Mouse (Mus musculus): ENCODE measurements around the gene Cisd3.
"Not testable (repeated sequence)": the region's sequence is repeated elsewhere in the genome, so short reads cannot be mapped to it uniquely, and the experiment has no call there.

Gene Cisd3

DNA sequence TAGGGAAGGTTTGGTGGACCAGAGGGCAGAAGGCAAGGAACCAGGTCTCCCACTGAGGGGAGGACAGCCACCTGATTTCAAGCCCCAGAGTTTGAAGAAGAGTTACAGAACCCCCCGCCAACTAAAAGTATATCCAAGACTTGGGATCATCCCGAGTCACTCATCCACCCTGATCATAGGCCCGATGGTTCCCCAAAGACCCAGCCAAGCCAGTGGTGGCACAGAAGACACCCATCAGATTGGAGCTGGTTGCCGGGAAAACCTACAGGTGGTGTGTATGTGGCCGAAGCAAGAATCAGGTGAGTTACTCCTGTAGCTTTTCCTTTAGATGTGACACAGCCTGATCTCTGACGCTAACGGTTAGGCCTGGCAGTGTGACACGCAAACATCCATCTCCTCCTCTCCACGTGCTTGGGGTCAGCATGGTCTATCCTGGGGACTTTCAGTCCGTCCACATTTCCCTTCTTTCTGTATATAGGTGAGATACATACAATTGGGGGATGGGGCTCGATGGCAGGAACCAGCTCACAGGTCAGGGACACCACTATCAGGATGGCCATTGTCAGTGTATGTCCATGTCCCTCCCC lies 789 bp downstream of the Cisd3 start:
- no peak for DNase-seq (ENCODE audit: low read depth, low spot score)

DNA sequence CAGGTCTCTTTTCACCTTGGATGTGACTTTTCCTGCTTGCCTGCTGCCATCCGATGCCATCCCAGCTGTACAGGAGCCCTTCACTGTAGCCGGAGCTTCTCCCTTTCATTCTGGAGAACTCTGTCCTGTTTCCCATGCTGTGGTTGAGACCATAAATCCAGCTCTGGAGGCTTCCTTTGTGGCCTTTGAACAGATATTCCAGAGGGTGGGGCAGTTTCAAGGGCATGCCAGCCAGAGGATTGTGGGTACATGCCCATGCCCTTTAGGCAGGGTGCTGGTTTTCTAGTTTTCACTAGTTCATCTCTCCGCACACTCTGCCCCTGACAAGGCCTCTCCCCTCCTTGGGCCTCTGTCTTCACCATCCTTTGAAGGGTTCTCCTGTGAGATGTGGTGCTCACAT lies 1.4 kb downstream of the Cisd3 start:
- no peak for DNase-seq (ENCODE audit: low read depth, low spot score)

DNA sequence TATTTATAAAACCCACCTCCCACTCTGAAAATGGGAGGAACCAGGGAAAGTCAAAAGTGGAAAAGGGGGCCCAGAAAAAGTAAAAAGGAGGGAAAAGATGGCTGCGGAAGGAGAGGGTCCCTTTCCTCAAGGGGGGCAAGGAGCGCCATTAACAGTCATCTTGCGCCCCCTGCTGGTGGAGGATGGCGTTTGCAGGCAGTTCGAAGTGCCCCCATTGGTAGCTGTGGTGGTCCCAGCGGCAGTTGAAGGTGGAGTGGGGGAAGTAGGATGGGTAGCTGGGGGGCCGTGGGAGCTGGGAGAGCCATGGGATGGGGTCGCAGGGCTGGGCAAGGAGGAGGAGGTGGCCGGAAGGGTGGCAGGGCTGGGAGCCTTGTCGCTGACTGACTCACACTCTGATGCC lies 4.2 kb downstream of the Cisd3 start:
- DNase-seq (ENCODE audit: low read depth, low spot score): peak; percentile 50

DNA sequence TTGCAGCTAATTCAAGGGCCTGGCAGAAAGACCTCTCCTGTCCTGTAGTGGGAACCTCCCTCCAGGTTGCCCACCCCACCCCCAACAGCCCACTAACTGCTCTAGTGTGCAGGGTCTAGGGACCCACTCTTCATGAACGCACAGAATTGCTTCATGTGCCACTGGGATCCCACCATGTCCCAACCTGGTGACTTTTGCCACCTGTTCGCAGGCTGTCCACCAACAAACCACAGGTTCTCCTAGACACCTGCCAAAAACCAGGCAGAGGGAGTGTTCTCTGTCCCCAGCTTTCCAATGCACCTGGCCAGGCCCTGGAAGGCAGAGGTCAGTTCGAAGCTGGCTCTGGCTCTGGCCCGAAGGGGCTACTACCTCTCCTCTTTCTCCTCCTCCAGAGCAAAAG lies 8.8 kb downstream of the Cisd3 start:
- DNase-seq (ENCODE audit: low read depth, low spot score): no peak

DNA sequence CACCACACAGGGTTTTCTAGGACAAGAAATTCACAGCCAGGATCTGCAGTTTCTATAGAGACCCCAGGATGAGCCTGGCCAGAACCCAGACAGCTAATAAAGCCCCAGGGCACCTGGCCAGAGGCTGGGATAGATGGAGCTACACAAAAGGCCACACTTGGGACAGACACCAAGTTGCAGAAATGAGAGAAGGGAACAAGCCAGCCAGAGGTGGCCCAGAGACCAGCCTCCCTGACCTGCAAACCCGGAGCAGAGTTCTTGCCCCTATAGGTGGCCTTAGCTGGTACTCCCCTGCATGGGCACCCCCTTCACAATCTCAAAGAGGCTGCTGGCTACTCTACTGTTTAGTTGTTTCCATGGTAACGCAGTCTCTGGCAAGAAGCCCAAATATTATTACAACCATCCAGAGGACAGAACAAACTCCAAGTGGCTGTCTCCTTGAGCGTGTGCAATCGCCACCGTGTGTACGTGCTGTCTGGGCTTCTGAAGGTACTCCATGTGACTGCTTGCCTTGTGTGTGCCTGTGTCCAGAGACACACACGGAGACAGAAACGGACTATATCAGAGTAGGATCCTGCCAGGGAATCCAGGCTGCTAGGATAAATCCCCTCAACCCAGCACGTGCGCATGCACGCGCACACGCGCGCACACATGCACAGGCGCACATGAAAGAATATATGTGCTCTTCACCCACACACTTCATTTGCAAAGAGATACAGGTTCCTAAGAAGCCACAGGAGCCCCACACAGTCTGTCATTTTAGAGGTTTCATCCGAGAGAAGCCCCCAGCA lies 9.5 kb downstream of the Cisd3 start:
- no peak for DNase-seq (ENCODE audit: low read depth, low spot score)

DNA sequence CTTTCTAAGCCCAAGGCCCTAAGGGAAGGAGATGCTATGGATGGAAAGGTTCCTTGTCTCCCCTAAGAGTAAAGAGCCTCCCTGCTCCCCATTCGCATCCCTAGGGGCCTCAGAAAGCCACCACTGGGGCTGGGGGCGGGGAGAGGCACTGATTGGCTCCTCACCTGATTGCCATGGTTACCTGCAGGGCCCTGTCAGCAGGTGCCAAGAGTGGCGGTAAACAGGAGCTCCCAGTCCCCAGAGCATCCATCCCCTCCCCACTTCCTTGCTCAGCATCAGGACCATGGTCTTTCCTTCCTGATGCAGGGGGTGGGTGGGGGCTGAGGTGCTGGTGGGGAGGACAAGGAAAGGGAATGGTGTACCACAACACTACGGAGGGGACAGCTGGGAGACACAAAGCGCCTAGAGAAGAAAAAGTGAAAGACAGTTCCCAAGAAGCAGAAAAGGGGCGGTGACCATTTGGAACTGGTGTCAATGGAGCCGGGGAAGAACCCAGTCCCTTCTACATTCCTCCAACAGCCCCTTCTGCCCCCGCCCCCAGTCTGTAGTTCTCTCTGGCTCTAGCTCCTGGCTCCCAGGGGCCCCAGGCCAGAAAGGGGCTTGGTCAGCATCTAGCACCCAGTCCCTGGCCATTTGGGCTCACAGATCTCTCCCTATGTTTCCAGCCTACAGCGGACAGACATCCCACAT lies 10.2 kb downstream of the Cisd3 start:
- DNase-seq (ENCODE audit: low read depth, low spot score): no peak

DNA sequence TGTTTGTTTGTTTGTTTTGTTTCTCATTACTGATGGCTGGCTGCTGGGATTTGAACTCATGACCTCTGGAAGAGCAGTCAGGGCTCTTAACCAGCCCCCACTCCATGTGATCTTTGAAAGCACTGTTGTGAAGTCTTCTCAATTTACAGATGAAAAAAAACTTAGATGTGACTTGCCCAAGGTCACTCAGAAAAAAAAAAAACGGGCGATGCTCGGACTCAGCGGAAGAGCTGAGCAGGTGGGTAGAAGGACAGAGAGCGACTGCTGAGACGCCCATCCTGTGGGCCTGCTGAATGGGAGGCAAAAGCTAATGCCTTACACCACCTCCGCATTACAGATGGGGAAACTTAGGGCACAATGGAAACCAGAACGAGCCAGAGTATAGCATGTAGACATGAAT lies 11.0 kb downstream of the Cisd3 start:
- no peak for DNase-seq (ENCODE audit: low read depth, low spot score)

DNA sequence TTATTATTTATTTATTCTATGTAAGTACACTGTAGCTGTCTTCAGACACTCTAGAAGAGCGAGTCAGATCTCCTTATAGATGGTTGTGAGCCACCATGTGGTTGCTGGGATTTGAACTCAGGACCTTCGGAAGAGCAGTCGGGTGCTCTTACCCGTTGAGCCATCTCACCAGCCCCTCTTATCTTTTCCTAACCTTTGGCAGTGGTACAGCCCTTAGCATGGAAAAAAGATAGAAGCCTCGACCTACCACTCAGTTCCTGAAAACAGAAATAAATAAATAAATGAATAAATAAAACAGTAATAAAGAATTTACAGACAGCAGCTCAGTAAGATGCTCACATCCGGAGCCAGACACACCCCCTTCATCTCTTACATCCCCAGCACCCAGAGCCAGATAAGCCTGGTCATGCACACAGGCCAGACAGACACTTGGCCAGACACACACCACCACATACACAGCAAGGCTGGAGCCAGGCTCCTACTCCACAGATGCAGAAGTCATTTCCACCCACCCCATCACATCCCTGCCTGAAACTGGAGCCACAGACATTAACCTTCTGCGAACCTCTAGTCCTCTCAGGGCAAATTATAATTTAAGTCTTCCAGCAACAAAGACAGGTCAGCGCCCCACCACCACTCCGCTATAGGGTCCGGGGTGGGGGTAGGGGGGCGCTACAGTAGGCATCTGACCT lies 11.7 kb downstream of the Cisd3 start:
- no peak for DNase-seq (ENCODE audit: low read depth, low spot score)

DNA sequence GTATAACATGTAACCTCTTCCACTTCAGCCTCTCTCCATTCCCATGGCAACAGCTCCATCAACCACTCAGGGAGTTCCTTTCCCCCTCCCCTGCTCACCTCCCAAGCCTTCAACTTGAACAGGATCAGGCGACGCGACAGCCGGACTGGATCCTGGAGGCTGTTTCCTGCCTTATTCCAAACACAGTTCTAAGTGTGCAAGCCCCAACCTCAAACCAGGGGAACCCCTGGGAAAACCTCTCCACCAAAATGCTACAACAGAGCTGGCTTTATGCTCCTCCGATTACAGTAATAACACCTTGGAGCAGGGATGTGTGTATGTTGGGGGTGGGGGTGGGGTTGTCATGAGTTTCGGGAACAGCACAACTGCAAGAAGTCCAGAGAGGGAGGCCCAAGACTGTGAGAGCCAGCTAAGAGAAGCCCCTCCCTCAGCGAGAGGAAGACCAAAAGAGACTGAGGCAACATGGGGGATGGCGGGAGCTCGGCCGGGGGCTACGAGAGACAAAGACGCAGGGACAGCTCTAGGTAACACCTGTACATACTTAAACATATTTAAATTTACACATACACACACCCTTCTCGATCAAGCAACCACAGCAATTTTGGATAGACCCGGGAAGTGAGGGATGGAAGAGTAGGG lies 12.4 kb downstream of the Cisd3 start:
- DNase-seq (ENCODE audit: low read depth, low spot score): no peak

DNA sequence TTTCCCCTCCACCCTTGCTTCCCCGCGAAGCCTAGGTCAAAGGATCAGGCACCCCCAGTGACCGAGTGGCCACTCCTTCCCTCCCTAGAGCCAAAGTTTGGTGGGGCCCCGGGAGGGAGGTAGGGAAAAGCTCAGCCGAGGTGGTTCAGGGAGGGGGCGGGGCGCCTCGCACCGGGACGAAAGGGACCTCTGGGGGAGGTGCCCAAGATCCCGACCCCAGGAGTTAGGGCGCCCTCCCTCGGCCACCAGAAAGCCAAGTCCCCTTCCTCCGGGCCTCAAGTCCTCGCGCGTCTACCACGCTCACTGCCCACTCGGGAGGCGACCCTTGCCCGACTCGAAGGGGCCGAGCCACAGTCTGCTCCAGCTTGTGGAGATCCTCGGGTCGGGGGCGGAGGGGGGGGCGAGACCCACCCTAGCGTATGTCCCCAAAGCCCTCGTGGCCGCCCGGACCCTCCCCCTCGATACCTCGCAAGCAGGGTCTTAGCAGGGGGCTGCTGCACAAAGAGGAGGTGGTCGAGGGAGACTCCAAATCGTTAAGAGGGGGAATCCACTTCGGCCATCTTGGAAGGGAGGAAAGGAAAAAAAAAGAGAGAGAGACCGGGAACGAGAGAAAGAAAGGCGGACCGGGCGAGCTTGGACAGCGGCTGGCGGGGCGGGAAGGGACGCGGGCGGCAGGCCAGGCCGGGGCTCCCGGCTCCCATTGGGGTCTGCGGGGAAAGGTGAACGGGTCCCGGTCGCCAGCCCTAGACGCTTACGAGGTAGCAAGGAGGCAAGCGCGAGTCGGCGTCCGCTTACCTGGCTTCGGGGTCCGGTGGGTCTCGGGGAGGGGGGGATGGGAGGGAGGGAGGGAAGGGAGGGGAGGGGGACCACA lies 13.3 kb downstream of the Cisd3 start:
- peak; percentile 84 for DNase-seq (ENCODE audit: low read depth, low spot score)

DNA sequence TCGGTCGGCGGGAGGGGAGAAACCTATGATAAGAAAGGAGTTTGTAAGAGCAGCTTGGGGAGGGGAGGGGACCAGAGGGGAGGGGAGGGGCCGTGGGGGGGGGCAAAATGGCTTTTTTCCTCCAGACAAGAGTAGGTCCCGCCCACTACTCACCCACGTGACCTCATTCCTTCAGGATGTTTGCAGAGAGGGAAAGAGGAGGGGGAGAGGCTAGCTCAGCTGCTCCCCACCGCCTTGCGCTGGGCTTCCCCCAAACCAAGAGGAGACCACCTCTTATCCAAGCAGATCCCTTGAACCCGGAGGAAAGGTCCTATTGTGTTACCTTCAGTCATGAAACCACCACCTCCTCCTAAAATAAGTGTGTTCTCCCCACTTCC lies 14.0 kb downstream of the Cisd3 start:
- no peak for DNase-seq (ENCODE audit: low read depth, low spot score)

DNA sequence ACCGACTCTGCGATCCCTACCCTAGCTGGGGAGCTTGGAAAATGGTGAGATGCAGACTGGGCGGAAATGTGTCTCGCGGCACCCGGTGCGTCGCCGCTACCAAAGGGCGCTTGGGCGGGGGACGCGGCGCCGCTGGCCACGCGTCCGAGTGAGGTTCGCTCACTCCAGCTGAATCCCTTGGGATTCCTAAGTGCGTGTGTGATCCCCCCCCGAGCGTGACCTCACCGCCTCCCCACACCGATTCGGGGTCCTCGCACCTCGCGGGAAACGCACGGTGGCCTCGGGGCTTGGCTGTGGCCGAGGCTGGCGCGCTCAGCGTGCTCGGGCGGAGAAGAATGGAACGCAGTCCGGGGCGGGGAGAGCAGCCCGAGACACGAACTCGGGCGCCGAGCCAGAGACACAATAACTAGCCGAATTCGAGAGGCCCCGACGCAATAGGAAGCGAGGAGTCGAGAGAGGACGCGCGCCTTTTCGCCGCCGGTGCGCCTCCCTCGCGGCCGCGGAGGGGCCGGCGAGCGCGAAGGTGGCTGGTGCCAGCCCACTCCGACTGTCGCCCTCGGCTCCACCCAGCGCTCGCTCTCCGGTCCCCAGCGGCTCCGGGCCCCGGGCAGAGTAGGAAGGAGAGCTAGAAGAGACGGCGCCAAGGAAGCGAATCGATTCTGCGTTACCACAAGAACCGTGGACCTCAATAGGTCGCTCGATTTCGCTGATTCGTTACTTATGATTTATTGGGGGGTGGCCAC lies 14.5 kb downstream of the Cisd3 start, which contains the start of gene Pcgf2:
Gene Pcgf2, minus strand, starts transcription at position 495 of the 743 bp plus-strand sequence.
- DNase-seq (ENCODE audit: low read depth, low spot score): peak; percentile 86

DNA sequence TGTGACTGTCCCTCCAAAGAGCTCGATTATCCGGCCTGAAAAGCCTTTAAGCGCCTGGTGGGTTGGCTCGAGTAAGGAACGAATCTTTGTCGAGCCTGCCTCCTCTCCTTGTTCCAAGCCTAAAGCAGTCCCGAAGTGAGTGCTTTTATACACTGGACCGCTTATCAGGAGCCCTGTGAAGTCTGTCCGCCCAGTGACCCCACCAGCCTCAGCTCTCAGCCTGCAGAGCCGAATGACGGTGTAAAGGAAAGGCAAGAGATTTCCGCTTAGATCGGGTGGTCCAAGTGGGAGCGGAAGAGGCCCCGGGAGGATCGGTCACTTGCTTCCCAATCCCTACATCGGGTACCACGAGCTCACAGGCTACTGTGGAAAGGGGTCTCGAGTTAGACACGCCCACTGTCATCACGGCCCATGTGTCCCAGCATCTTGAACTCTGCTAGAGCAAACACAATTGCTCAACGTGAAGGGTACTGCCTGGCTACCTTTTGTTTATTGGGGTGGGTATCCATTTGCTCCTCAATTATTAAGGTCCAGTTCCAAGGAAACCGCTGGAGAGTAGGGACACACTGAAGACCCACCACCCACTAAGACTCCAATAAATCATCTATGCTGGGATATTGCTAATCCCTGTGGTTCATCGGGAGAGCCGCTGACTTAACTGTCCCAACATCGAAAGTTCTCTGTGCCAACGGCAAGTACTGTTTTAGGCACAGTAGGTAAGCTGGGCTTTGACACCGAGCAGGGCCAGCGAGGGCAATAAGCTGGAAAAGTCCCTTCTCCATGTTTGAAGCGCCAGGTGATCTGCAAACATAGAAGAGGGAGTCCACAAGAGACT lies 15.3 kb downstream of the Cisd3 start:
- no peak for DNase-seq (ENCODE audit: low read depth, low spot score)

DNA sequence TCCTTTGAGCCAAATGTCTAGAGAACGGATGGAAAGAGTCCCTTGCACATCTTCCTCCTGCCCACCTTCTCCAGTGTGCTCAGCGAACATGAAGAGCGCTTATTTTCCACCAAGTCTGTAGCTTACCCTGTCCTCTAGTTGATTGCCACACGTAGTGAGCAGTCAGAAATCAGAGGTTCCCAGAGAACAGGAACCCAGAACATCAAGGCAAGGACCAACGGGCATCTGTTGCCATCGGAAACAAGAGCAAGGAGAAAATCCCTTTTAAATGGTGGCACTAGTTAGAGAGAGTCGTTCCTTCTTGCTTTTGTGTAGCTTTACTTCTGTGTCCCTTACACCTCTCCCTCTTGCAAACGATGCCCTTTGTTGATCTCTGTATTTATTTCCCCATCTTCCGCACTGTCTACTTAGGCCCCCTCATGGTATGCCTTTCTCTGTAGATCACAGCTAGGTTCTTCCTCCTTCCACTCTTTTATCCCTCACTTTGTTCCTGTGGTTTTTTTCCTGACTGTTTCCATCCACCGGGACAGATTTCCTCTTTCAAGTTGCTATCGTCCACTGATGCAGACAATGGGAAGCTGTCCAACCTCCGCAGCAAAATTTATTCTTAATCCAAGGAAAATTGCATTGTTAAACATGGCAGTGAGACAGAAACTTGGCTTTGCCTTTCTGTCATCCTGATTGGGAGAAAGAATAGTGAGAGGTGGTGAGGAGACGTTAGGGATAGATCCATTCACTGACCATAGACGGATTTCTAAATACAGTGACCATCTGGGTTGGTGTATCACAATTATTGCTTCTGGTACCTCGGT lies 16.2 kb downstream of the Cisd3 start:
- DNase-seq (ENCODE audit: low read depth, low spot score): peak; percentile 71

DNA sequence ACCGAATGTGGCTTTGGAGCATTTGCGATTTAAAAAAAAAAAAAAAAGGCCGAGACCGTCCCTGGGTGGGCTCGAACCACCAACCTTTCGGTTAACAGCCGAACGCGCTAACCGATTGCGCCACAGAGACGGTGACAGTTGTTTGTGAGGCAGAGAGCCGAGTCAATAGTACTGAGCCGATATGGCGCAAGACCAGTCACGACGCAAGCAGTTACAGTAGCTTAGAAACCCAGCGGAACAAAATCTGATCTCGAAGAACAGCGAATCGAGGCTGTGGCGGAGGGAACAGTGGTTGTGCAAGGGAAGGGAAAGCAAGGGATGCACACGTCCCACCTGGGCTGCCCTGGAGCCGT lies 16.7 kb downstream of the Cisd3 start:
- peak; percentile 92 for DNase-seq (ENCODE audit: low read depth, low spot score)

DNA sequence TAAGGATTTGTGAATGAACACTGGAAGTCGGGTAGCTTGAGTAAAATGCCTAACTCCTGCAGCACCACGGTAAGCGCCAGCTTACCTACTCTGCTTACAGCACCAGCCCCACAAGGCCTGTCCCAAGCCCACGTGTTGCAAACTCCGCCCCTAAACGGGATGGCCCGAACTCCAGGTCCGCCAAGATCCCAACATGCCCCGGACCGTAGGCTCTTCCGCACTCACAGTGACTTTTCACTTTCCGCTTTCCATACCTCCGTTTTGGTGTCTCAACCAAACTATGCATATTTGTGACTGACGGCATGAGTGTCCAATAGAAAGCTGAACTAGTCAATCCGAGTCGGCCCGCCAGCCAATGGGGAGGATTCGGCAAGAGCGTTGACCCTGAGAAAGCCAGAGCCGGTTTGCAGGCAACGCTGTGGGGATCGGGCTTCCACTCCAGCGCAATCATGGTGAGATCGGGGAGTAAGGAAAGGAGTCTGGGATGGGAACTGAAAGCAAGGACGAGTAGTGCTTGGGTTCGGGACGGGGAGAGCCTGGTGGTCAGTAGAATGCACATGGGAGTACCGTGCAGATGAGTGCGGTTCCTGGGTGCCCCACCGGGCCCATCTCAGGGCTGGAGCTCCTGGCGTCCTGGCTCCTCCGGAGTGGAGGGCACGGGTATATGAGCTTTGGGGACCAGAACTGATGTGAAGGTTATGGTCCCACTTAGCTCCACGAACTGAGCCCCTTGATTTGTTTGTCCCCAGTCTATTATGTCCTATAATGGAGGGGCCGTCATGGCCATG lies 17.6 kb downstream of the Cisd3 start, which contains the start of gene Psmb3:
Gene Psmb3, plus strand, starts transcription at position 361 of the 788 bp plus-strand sequence.
- peak; percentile 100 for DNase-seq (ENCODE audit: low read depth, low spot score)

DNA sequence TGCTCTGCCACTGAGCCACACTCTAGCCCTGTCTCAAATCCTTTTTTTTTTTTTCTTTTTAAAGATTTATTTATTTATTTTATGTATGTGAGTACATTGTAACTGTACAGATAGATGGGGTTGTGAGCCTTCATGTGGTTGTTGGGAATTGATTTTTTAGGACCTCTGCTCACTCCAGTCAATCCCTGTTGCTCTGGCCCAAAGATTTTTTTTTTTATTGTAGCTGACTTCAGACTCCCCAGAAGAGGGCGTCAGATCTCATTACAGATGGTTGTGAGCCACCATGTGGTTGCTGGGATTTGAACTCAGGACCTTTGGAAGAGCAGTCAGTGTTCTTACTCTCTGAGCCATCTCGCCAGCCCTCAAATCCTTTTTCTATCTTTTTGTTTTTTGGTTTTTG lies 24.4 kb downstream of the Cisd3 start:
- not testable (repeated sequence) for DNase-seq (ENCODE audit: low read depth, low spot score)

All from A20 (cell line).